Mouse (Mus musculus) urinary bladder, postnatal 36 days (tissue): Measurements from ENCODE around the gene Hs1bp3.
A peak's percentile ranks its signal among the peaks of the same experiment; 100 is the strongest.

ENCODE experiments used
- DNase-seq, 2 experiments: peaks; one replicate each; pipeline ENCODE4 v3.0.0; 2022; ENCODE audit warnings: low spot score in 2 of 2, mixed read lengths in 1 of 2

Gene Hs1bp3

GRCm38 (mm10) chr12:8362400-8362799 is 49.2 kb downstream of the Hs1bp3 start:
- no peak for DNase-seq

- no peak for DNase-seq
Measured at GRCm38 (mm10) chr12:8364321-8364838, 51.1 kb downstream of the Hs1bp3 start.

- DNase-seq, result no peak
Measured at GRCm38 (mm10) chr12:8365336-8365735, 52.1 kb downstream of the Hs1bp3 start.

- no peak for DNase-seq
Measured at GRCm38 (mm10) chr12:8365905-8366576, 52.8 kb downstream of the Hs1bp3 start.

- DNase-seq, result no peak
Measured at GRCm38 (mm10) chr12:8366688-8367087, 53.5 kb downstream of the Hs1bp3 start.

- no peak for DNase-seq
Measured at GRCm38 (mm10) chr12:8371746-8372510, 58.7 kb downstream of the Hs1bp3 start.

GRCm38 (mm10) chr12:8372511-8373180 is 59.4 kb downstream of the Hs1bp3 start:
- no peak for DNase-seq

GRCm38 (mm10) chr12:8373741-8374140 is 60.5 kb downstream of the Hs1bp3 start:
- no peak for DNase-seq

GRCm38 (mm10) chr12:8377169-8377568 is 63.9 kb downstream of the Hs1bp3 start:
- no peak for DNase-seq

GRCm38 (mm10) chr12:8377955-8378620 is 64.9 kb downstream of the Hs1bp3 start:
- DNase-seq, result no peak

- peak; percentile 46 to 81 for DNase-seq
Measured at GRCm38 (mm10) chr12:8379795-8380521, 66.7 kb downstream of the Hs1bp3 start.

- no peak for DNase-seq
Measured at GRCm38 (mm10) chr12:8380944-8381343, 67.7 kb downstream of the Hs1bp3 start.

GRCm38 (mm10) chr12:8381940-8382339 is 68.7 kb downstream of the Hs1bp3 start:
- no peak for DNase-seq

GRCm38 (mm10) chr12:8383822-8384221 is 70.6 kb downstream of the Hs1bp3 start:
- DNase-seq, result no peak

GRCm38 (mm10) chr12:8386451-8387011 is 73.3 kb downstream of the Hs1bp3 start:
- no peak for DNase-seq

- no peak for DNase-seq
Measured at GRCm38 (mm10) chr12:8387281-8387680, 74.0 kb downstream of the Hs1bp3 start.

GRCm38 (mm10) chr12:8388529-8389414 is 75.5 kb downstream of the Hs1bp3 start:
- no peak for DNase-seq

GRCm38 (mm10) chr12:8393226-8393625 is 80.0 kb downstream of the Hs1bp3 start:
- no peak for DNase-seq
